31 mouse cellular contexts compared by ENCODE assay signal in genomic region chr2:28036788-28037187, GRCm38 (mm10). TPM values are rescaled to one million over a fixed set of nuclear protein-coding genes. Genes with fewer than 3 reads are reported as not detected.
DNase-seq lines count a peak whose midpoint lies in the region; ATAC-seq and TF ChIP-seq lines count a peak whose summit lies in the region.
"Had no signal": no experiment of that assay in that cellular context is flagged by ENCODE, and none has a peak within 500 bp of the region (broad histone marks: within the 10 kb centered on the region; RNA-seq: fewer than 3 reads in every experiment).

No protein-coding gene starts in this region.

- TF ChIP-seq CTCF in lung, adult 2 months (IDR thresholded peaks at IDR 0.05; ENCODE audit: insufficient read depth, low read length) = no peak
- TF ChIP-seq CTCF in MEL (IDR thresholded peaks at IDR 0.05 in 2 of 3, conservative IDR thresholded peaks at IDR 0.05 in 1 of 3; ENCODE audit: control insufficient read depth in 1 of 3, insufficient read depth in 1 of 3, low read depth in 2 of 3, low read length in 3 of 3, poor library complexity in 1 of 3, severe bottlenecking in 1 of 3) = no peak

- 86% methylated on average over 13 of the region's 13 CpGs for WGBS in heart, embryonic 11.5 days (ENCODE audit: insufficient replicate concordance)
- 71% methylated on average over 13 of the region's 13 CpGs for WGBS in lung, adult 2 months

- no peak overlapping the region for H3K9ac ChIP-seq in heart, embryonic 11.5 days (ENCODE audit: low read depth, low read length)
- no peak overlapping the region for H3K9ac ChIP-seq in MEL (ENCODE audit: control insufficient read depth, low read depth, low read length, poor library complexity, severe bottlenecking)
- H3K9ac ChIP-seq: forebrain, embryonic 12.5 days; intestine, embryonic 15.5 days had no signal

- no peaks in the 10 kb centered on the region for H3K27me3 ChIP-seq in heart, embryonic 11.5 days (ENCODE audit: control insufficient read depth, insufficient read depth, low read length)
- no peaks in the 10 kb centered on the region for H3K27me3 ChIP-seq in MEL (ENCODE audit: control insufficient read depth in 1 of 2, insufficient read depth in 2 of 2, low read length in 2 of 2)
- H3K27me3 ChIP-seq: forebrain, embryonic 12.5 days; intestine, embryonic 15.5 days; Patski had no signal

- peaks cover 31% of the 10 kb centered on the region for H3K79me2 ChIP-seq in MEL (ENCODE audit: control insufficient read depth, insufficient read depth, low read length, poor library complexity)

- no peak overlapping the region for H3K27ac ChIP-seq in heart, embryonic 11.5 days (ENCODE audit: low read depth, low read length)
- no peak overlapping the region for H3K27ac ChIP-seq in MEL (ENCODE audit: control insufficient read depth, low read depth, low read length)
- H3K27ac ChIP-seq: forebrain, embryonic 12.5 days; heart, adult 2 months; intestine, embryonic 15.5 days; layer of hippocampus, adult 2 months; left cerebral cortex, adult 2 months had no signal

- no peak overlapping the region for H3K4me2 ChIP-seq in heart, embryonic 11.5 days
- H3K4me2 ChIP-seq: forebrain, embryonic 12.5 days; intestine, embryonic 15.5 days had no signal

- H3K36me3 ChIP-seq in heart, embryonic 11.5 days (ENCODE audit: control insufficient read depth, insufficient read depth, low read length) = peaks cover 3% of the 10 kb centered on the region; the same call in 1 of the 2 replicates
- H3K36me3 ChIP-seq in MEL (ENCODE audit: control insufficient read depth in 1 of 2, insufficient read depth in 2 of 2, low read length in 2 of 2) = peaks cover 3 to 43% of the 10 kb centered on the region in 2 experiments; a peak in 3 of 4 replicates
- H3K36me3 ChIP-seq: forebrain, embryonic 12.5 days had no signal

- TF ChIP-seq RAD21 in MEL (IDR thresholded peaks at IDR 0.05; ENCODE audit: low read depth, low read length) = no peak

- ATAC-seq in heart, embryonic 11.5 days (replicated peaks; ENCODE audit: insufficient number of reproducible peaks, low FRiP score, low TSS enrichment) = no peak
- ATAC-seq: hindbrain, embryonic 16.5 days; intestine, embryonic 15.5 days; Patski had no signal

- H3K4me1 ChIP-seq in heart, embryonic 11.5 days (ENCODE audit: control insufficient read depth, insufficient read depth, low read length) = peaks cover under 1% of the 10 kb centered on the region
- H3K4me1 ChIP-seq in lung, adult 2 months (ENCODE audit: control insufficient read depth, insufficient read depth, low read length) = no peaks in the 10 kb centered on the region
- H3K4me1 ChIP-seq in MEL (ENCODE audit: control insufficient read depth in 1 of 2, insufficient read depth in 2 of 2, low read length in 2 of 2) = peaks cover 2 to 37% of the 10 kb centered on the region in 2 experiments; a peak in 3 of 4 replicates
- H3K4me1 ChIP-seq: forebrain, embryonic 12.5 days; intestine, embryonic 15.5 days had no signal

- peak; percentile 45 to 57 for DNase-seq in cerebellum, postnatal 10 days
- DNase-seq in cerebellum, adult 11-12 months = no peak
- DNase-seq in heart, adult 11 months = peak; percentile 88
- peak; percentile 9 for DNase-seq in lung, adult 2 months
- no peak for DNase-seq in lung, postnatal 36 days
- DNase-seq in MEL (ENCODE audit: low read depth, low spot score) = peak; percentile 39
- no peak for DNase-seq in adrenal gland, postnatal 25 days
- DNase-seq: embryo, embryonic 11 days; heart, adult 2 months; right cerebral cortex, adult 18-20 months; spleen, adult 18-20 months; thymus, postnatal 14 days had no signal

- no peak for TF ChIP-seq EP300 in MEL (IDR thresholded peaks at IDR 0.05; ENCODE audit: low read depth in 1 of 2, low read length in 2 of 2)

- H3K4me3 ChIP-seq in heart, embryonic 11.5 days (ENCODE audit: low read depth, low read length) = no peak overlapping the region
- no peak overlapping the region for H3K4me3 ChIP-seq in lung, adult 2 months (replicated peaks; ENCODE audit: extremely low read depth, low read depth, low read length)
- H3K4me3 ChIP-seq in MEL (ENCODE audit: control insufficient read depth in 1 of 2, insufficient read depth in 1 of 2, low read depth in 2 of 2, low read length in 2 of 2) = no peak overlapping the region
- H3K4me3 ChIP-seq: erythroblast, embryonic 14.5 days; forebrain, embryonic 12.5 days; heart, adult 2 months; intestine, embryonic 15.5 days; layer of hippocampus, adult 2 months; left cerebral cortex, adult 2 months had no signal

- H3K9me3 ChIP-seq in heart, embryonic 11.5 days (replicated peaks; ENCODE audit: control insufficient read depth, low read length) = no peaks in the 10 kb centered on the region
- no peaks in the 10 kb centered on the region for H3K9me3 ChIP-seq in MEL (replicated peaks; ENCODE audit: insufficient read depth, low read length)
- H3K9me3 ChIP-seq: forebrain, embryonic 12.5 days; G1E; intestine, embryonic 15.5 days had no signal

- no peak for TF ChIP-seq POLR2A in lung, adult 2 months (IDR thresholded peaks at IDR 0.05; ENCODE audit: borderline replicate concordance, extremely low read depth, low read depth, low read length)
- no peak for TF ChIP-seq POLR2A in MEL (IDR thresholded peaks at IDR 0.05; ENCODE audit: control insufficient read depth in 1 of 2, insufficient read depth in 1 of 2, low read depth in 1 of 2, low read length in 2 of 2, poor library complexity in 1 of 2)

TF ChIP-seq in MEL, 35 proteins besides CTCF, POLR2A, EP300 and RAD21:
- TF ChIP-seq BHLHE40 (IDR thresholded peaks at IDR 0.05; ENCODE audit: borderline replicate concordance, low read depth, low read length) = no peak
- no peak for TF ChIP-seq USF1 (IDR thresholded peaks at IDR 0.05; ENCODE audit: low read depth, low read length)
- TF ChIP-seq CHD2 (IDR thresholded peaks at IDR 0.05; ENCODE audit: low read length) = no peak
- TF ChIP-seq NELFE (IDR thresholded peaks at IDR 0.05; ENCODE audit: low read depth, low read length) = no peak
- no peak for TF ChIP-seq MAZ (IDR thresholded peaks at IDR 0.05; ENCODE audit: low read depth, low read length)
- TF ChIP-seq GATA1 (IDR thresholded peaks at IDR 0.05; ENCODE audit: low read depth, low read length) = no peak
- TF ChIP-seq ZNF384 (IDR thresholded peaks at IDR 0.05; ENCODE audit: low read depth, low read length) = no peak
- TF ChIP-seq ELF1 (IDR thresholded peaks at IDR 0.05; ENCODE audit: low read depth, low read length) = no peak
- no peak for TF ChIP-seq RCOR1 (IDR thresholded peaks at IDR 0.05; ENCODE audit: low read depth, low read length)
- TF ChIP-seq MEF2A (IDR thresholded peaks at IDR 0.05; ENCODE audit: extremely low read depth, insufficient replicate concordance, low read depth, low read length, poor library complexity, severe bottlenecking) = no peak
- TF ChIP-seq NRF1 (IDR thresholded peaks at IDR 0.05; ENCODE audit: insufficient read depth, low read depth, low read length, poor library complexity, severe bottlenecking) = no peak
- no peak for TF ChIP-seq ZC3H11A (IDR thresholded peaks at IDR 0.05; ENCODE audit: low read depth, low read length)
- no peak for TF ChIP-seq MAX (IDR thresholded peaks at IDR 0.05; ENCODE audit: low read length)

RNA-seq across cellular contexts. Expression of gene Fcnb, which starts 47.9 kb away (rescaled TPM):
- 0.19 TPM in 1 of 2 replicates, not detected in the other for polyA plus RNA-seq in heart, embryonic 11.5 days (2014; fragmentation: Nextera tagmentation; extraction: Ambion mirVana)
- 0.13 TPM in 1 of 2 replicates, not detected in the other for polyA plus RNA-seq in lung, adult 2 months (2012; rRNA removed)
- not detected in 2 replicates for total RNA-seq in MEL (2012; rRNA removed)
- not detected for polyA plus RNA-seq in MEL (2012; ENCODE audit: insufficient read depth in 1 of 2, insufficient read length in 2 of 2, low read depth in 1 of 2, low replicate concordance in 2 of 2, missing spikeins in 1 of 2)
- total RNA-seq in adrenal gland, postnatal 25 days (2021) = not detected in 2 replicates
- total RNA-seq: G1E; gastrocnemius, postnatal 36 days; heart, adult 2 months; heart, postnatal 25 days; layer of hippocampus, adult 2 months; layer of hippocampus, postnatal 14 days; left cerebral cortex, adult 2 months; left cerebral cortex, postnatal 25 days; monocyte, adult 5-6 weeks; neutrophil, adult 5-6 weeks had no signal
- polyA plus RNA-seq: erythroblast, embryonic 14.5 days; G1E; heart, adult 2 months; hindbrain, embryonic 11.5 days; hindbrain, embryonic 16.5 days; kidney, adult 2 months; midbrain, embryonic 14.5 days; Patski; urinary bladder, adult 2 months had no signal

Comparison
In these comparisons a context has a peak if more than half of its experiments do, and no peak if none do; other contexts are left out.
1. DNase-seq: peak in cerebellum, postnatal 10 days (2 of 2), heart, adult 11 months (single experiment), lung, adult 2 months (single experiment) and MEL (single experiment); none in cerebellum, adult 11-12 months (single experiment), lung, postnatal 36 days (single experiment) and adrenal gland, postnatal 25 days (single experiment).